Mouse (Mus musculus) stomach, postnatal 0 days (tissue): Measurements from ENCODE around the gene Zmat5. TPM values are rescaled to one million over a fixed set of nuclear protein-coding genes. Genes with fewer than 3 reads are reported as not detected.

Source experiments
- ATAC-seq: fragments of 200-750 bp; cut with Nextera tagmentation; 2 replicates; pipeline ENCODE4 v1.8.0; 2017; ENCODE audit not compliant: low FRiP score, low TSS enrichment
- DNase-seq: peaks from one replicate; pipeline ENCODE4 v3.0.0-alpha.2; 2016; ENCODE audit warnings: low spot score
- H3K27ac ChIP-seq: fragments of 300-500 bp; sonication (generic); replicated peaks from 2 replicates; pipeline ENCODE4 v1.5.1; 2014; ENCODE audit warnings: mild to moderate bottlenecking, control low read depth
- H3K27me3 ChIP-seq: fragments of 300-500 bp; sonication (generic); 2 replicates; pipeline ENCODE4 v1.6.1; 2014; ENCODE audit warnings: low read length; ENCODE audit not compliant: control insufficient read depth, insufficient read depth
- H3K36me3 ChIP-seq: fragments of 300-500 bp; sonication (generic); 2 replicates; pipeline ENCODE4 v1.6.1; 2014; ENCODE audit warnings: low read length, mixed read lengths; ENCODE audit not compliant: control insufficient read depth, insufficient read depth
- H3K4me1 ChIP-seq: fragments of 300-500 bp; sonication (generic); replicated peaks from 2 replicates; pipeline ENCODE4 v1.6.1; 2014; ENCODE audit warnings: antibody characterized with exemption; ENCODE audit not compliant: control insufficient read depth, insufficient read depth
- H3K4me2 ChIP-seq: fragments of 300-500 bp; sonication (generic); replicated peaks from 2 replicates; pipeline ENCODE4 v1.6.1; 2014; ENCODE audit warnings: low read depth, mild to moderate bottlenecking, control low read depth, moderate library complexity
- H3K4me3 ChIP-seq: fragments of 300-500 bp; sonication (generic); 2 replicates; pipeline ENCODE4 v1.5.1; 2014; ENCODE audit warnings: low read depth, low read length, control low read depth
- H3K9ac ChIP-seq: fragments of 300-500 bp; sonication (generic); 2 replicates; pipeline ENCODE4 v1.6.1; 2014; ENCODE audit warnings: mild to moderate bottlenecking, low read length, control low read depth, mixed read lengths
- H3K9me3 ChIP-seq: fragments of 300-500 bp; sonication (generic); 2 replicates; pipeline ENCODE4 v1.6.1; 2016; ENCODE audit warnings: low read length; ENCODE audit not compliant: control insufficient read depth
- CTCF ChIP-seq: IDR thresholded peaks from 2 replicates; pipeline ENCODE4 v1.5.1; 2016; ENCODE audit warnings: antibody characterized with exemption, low read depth, mild to moderate bottlenecking, moderate library complexity
- EP300 ChIP-seq: optimal IDR thresholded peaks from 2 replicates; pipeline ENCODE3; 2016; ENCODE audit warnings: antibody characterized with exemption
- WGBS: fragments of 180-500 bp; shearing (Covaris S2); extraction: QIAGEN DNeasy Blood & Tissue Kit; methylation state at CpG from one replicate; pipeline ENCODE4 v1.1.7; 2014; 5-methylcytosine and 5-hydroxymethylcytosine counted together
- polyA plus RNA-seq: library from polyadenylated mRNA; unstranded; fragments of >200 nt; fragmentation: Nextera tagmentation; extraction: Ambion mirVana; gene quantifications from 2 replicates; pipeline ENCODE4 v1.2.1, GENCODE M21; 2015

Zmat5 gene
- 57.4 and 63.5 TPM in 2 replicates for polyA plus RNA-seq

- under 1% methylated on average over 47 of the region's 47 CpGs for WGBS
- DNase-seq: peak; percentile 93
- Histone ChIP-seq H3K9me3 (no peaks in the 10 kb centered on the region), H3K4me3 (peak within 1 kb of the TSS; percentile 82), H3K36me3 (peaks cover 6% of the 10 kb centered on the region; the same call in 1 of the 2 replicates), H3K27me3 (no peaks in the 10 kb centered on the region), H3K27ac (peak within 1 kb of the TSS; percentile 81), H3K4me2 (peak within 1 kb of the TSS; percentile 93), H3K9ac (peak within 1 kb of the TSS; percentile 91), H3K4me1 (no peaks in the 10 kb centered on the region)
- ATAC-seq: peak; percentile 94
- TF ChIP-seq CTCF (no peak; the same call in 1 of the 2 replicates), EP300 (no peak)
These were observed at the start of gene Zmat5, which contains the start of gene Uqcr10 for GRCm38 (mm10) chr11:4704072-4704964. TSS of gene Zmat5 (plus strand) at chr11:4704678. TSS of gene Uqcr10 (minus strand) at chr11:4704342.

GRCm38 (mm10) chr11:4659818-4660217 is 44.7 kb upstream of the Zmat5 start:
- Histone ChIP-seq H3K4me2 (no peak overlapping the region), H3K9ac (no peak overlapping the region), H3K9me3 (no peaks in the 10 kb centered on the region), H3K36me3 (peaks cover 3% of the 10 kb centered on the region; the same call in 1 of the 2 replicates), H3K4me3 (no peak overlapping the region), H3K4me1 (no peaks in the 10 kb centered on the region), H3K27ac (peak overlapping the region; percentile 45; the same call in 1 of the 2 replicates), H3K27me3 (no peaks in the 10 kb centered on the region)
- no peak for TF ChIP-seq CTCF
- no peak for TF ChIP-seq EP300
- DNase-seq (no peak), ATAC-seq (peak; percentile 73)
- 55% methylated on average over 1 of the region's 1 CpGs for WGBS

- 81% methylated on average over 7 of the region's 7 CpGs for WGBS
- ATAC-seq (no peak), DNase-seq (no peak)
- no peaks in the 10 kb centered on the region for H3K4me1 ChIP-seq
- no peaks in the 10 kb centered on the region for H3K9me3 ChIP-seq
- H3K4me3 ChIP-seq: no peak overlapping the region
- no peaks in the 10 kb centered on the region for H3K27me3 ChIP-seq
- H3K9ac ChIP-seq: no peak overlapping the region
- H3K4me2 ChIP-seq: no peak overlapping the region
- peak overlapping the region; percentile 49; the same call in 1 of the 2 replicates for H3K27ac ChIP-seq
- TF ChIP-seq CTCF (no peak), EP300 (no peak)
- H3K36me3 ChIP-seq: peaks cover 3% of the 10 kb centered on the region; the same call in 1 of the 2 replicates
These were observed 44.0 kb upstream of the Zmat5 start for GRCm38 (mm10) chr11:4660309-4661025.

GRCm38 (mm10) chr11:4661324-4661723 is 43.2 kb upstream of the Zmat5 start:
- no peak for DNase-seq

GRCm38 (mm10) chr11:4661871-4662495 is 42.5 kb upstream of the Zmat5 start:
- peaks cover 3% of the 10 kb centered on the region; the same call in 1 of the 2 replicates for H3K36me3 ChIP-seq
- no peaks in the 10 kb centered on the region for H3K4me1 ChIP-seq
- H3K4me2 ChIP-seq: no peak overlapping the region
- no peak for ATAC-seq
- 88% methylated on average over 10 of the region's 10 CpGs for WGBS
- no peaks in the 10 kb centered on the region for H3K27me3 ChIP-seq
- TF ChIP-seq EP300 (no peak), CTCF (no peak)
- H3K9ac ChIP-seq: no peak overlapping the region
- no peak for DNase-seq
- H3K9me3 ChIP-seq: no peaks in the 10 kb centered on the region
- H3K27ac ChIP-seq: no peak overlapping the region
- H3K4me3 ChIP-seq: no peak overlapping the region

More at GRCm38 (mm10) chr11:4661324-4661723, 43.2 kb upstream of the Zmat5 start:
- Histone ChIP-seq H3K36me3 (peaks cover 3% of the 10 kb centered on the region; the same call in 1 of the 2 replicates), H3K27ac (no peak overlapping the region), H3K4me1 (no peaks in the 10 kb centered on the region), H3K9me3 (no peaks in the 10 kb centered on the region), H3K27me3 (no peaks in the 10 kb centered on the region), H3K4me3 (no peak overlapping the region), H3K9ac (no peak overlapping the region), H3K4me2 (no peak overlapping the region)
- peak; percentile 80 for ATAC-seq
- TF ChIP-seq EP300 (no peak), CTCF (no peak)
- WGBS: 67% methylated on average over 4 of the region's 4 CpGs
